Mouse (Mus musculus) ovary, postnatal 36 days (tissue): ENCODE data around the gene Rnf115.
"Not testable (repeated sequence)": the region's sequence is repeated elsewhere in the genome, so short reads cannot be mapped to it uniquely, and the experiment has no call there.

Experiments used
- DNase-seq: peaks from one replicate; pipeline ENCODE4 v3.0.0; 2022; ENCODE audit warnings: low spot score, mixed read lengths

Rnf115 gene

GRCm38 (mm10) chr3:96727343-96727827, at the start of gene Rnf115, which contains the start of gene Polr3c:
Gene Rnf115, plus strand, starts transcription at chr3:96727664.
Gene Polr3c, minus strand, starts transcription at chr3:96727628.
- peak; percentile 99 for DNase-seq

GRCm38 (mm10) chr3:96678456-96678855, 49.0 kb upstream of the Rnf115 start:
- DNase-seq = no peak

GRCm38 (mm10) chr3:96679159-96679674, 48.2 kb upstream of the Rnf115 start:
- DNase-seq = no peak

GRCm38 (mm10) chr3:96680269-96680956, 47.1 kb upstream of the Rnf115 start:
- no peak for DNase-seq

- DNase-seq = no peak
Measured at GRCm38 (mm10) chr3:96683496-96683895, 44.0 kb upstream of the Rnf115 start.

- peak; percentile 72 for DNase-seq
Measured at GRCm38 (mm10) chr3:96684151-96684821, 43.2 kb upstream of the Rnf115 start.

GRCm38 (mm10) chr3:96684822-96685156, 42.7 kb upstream of the Rnf115 start:
- DNase-seq = no peak

- DNase-seq = not testable (repeated sequence)
Measured at GRCm38 (mm10) chr3:96686057-96686456, 41.4 kb upstream of the Rnf115 start.

GRCm38 (mm10) chr3:96688854-96689253, 38.6 kb upstream of the Rnf115 start:
- DNase-seq = no peak

- no peak for DNase-seq
Measured at GRCm38 (mm10) chr3:96690298-96690697, 37.2 kb upstream of the Rnf115 start.

GRCm38 (mm10) chr3:96692506-96692905, 35.0 kb upstream of the Rnf115 start:
- peak; percentile 62 for DNase-seq

- no peak for DNase-seq
Measured at GRCm38 (mm10) chr3:96693579-96693978, 33.9 kb upstream of the Rnf115 start.

GRCm38 (mm10) chr3:96696198-96696765, 31.2 kb upstream of the Rnf115 start, which contains the start of gene Pias3:
Gene Pias3, plus strand, starts transcription at chr3:96696384.
- peak; percentile 88 for DNase-seq

- peak; percentile 94 for DNase-seq
Measured at GRCm38 (mm10) chr3:96696766-96697732, 30.4 kb upstream of the Rnf115 start.

GRCm38 (mm10) chr3:96698993-96699690, 28.3 kb upstream of the Rnf115 start:
- no peak for DNase-seq

GRCm38 (mm10) chr3:96700376-96700775, 27.1 kb upstream of the Rnf115 start:
- DNase-seq = no peak

- DNase-seq = no peak
Measured at GRCm38 (mm10) chr3:96701003-96701402, 26.5 kb upstream of the Rnf115 start.

GRCm38 (mm10) chr3:96704778-96705177, 22.7 kb upstream of the Rnf115 start:
- DNase-seq = no peak

GRCm38 (mm10) chr3:96706217-96706616, 21.2 kb upstream of the Rnf115 start:
- no peak for DNase-seq

GRCm38 (mm10) chr3:96706984-96707383, 20.5 kb upstream of the Rnf115 start:
- no peak for DNase-seq
